Mouse (Mus musculus) layer of hippocampus, adult 9-11 months (tissue): ENCODE measurements at regions not wholly inside any gene's neighbourhood (a gene's known extent, or its start where the extent isn't known, plus 50 kb on each side); places are given as distances from the start of the nearest gene placed in this dataset.

ENCODE experiments used
- DNase-seq: peaks from one replicate; pipeline ENCODE4 v3.0.0; 2022

DNA sequence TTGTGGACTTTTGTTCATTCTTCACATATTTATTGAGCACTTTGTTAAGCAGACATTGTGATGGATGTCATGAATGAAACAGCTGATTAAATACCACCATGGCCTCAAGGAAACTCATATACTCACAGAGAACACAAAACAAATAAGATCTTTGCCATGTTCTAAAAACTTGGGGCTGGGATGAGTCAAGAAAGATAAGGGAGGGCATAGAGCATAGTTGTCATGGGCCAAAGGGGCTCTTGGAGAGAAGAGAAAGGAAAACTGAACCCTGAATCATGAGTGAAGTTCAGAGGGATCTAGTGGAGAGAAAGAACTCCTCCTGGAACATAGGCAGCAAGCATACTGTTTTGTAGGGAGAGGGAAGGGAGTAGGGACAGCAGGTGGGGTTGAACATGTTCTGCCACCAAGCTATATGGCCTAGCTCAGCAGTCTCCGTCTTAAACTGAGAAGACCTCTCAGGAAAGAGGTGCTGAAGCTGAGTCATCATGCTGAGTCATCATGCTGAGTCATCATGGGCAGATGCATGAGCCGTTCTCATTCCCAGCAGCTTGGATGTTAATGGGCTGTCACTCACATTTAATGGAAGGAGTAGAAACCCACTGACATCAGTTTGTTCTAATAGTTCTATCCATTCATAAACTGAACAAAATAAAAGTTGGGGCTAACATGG is 69.6 kb downstream of the Cetn3 start:
- DNase-seq, result no peak

DNA sequence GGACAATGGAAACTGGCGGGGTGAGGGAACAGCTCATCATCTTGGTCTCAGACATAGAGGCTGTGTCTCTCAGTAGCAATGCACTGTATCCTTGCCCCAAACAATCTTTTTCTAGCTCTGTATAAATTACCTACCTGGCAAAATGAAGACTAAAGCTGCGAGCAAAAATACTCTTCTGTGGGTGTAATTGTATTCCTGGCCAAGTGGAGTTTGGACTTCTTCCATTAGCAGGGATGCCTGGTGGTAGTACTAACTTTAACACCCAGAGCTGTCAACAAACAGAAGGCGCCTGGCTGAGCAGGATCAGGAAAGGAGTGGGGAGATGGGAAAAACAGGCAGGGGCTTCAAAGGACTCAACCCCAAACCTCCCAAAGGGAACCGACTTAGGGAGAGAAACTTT is 73.2 kb downstream of the Cetn3 start:
- peak; percentile 71 for DNase-seq

DNA sequence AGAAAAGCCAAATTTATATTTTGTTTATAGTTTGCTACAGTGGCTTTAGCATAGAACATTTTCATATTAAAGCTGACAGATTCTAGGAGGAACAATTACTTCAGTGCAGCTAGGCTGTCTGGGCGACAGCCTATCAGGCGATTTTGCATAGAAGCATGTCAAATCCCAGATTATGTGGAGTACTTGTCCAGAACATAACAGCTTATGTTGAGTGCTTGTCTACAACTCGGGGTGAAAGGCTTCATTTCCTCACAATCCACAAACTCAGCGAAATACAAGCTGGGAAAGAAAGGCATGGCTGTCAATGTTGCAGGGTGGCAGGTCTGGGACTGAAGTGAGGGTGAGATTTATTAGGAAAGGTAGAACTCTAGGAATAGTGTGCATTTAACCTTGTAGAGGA is 77.8 kb downstream of the Cetn3 start:
- DNase-seq, result no peak

DNA sequence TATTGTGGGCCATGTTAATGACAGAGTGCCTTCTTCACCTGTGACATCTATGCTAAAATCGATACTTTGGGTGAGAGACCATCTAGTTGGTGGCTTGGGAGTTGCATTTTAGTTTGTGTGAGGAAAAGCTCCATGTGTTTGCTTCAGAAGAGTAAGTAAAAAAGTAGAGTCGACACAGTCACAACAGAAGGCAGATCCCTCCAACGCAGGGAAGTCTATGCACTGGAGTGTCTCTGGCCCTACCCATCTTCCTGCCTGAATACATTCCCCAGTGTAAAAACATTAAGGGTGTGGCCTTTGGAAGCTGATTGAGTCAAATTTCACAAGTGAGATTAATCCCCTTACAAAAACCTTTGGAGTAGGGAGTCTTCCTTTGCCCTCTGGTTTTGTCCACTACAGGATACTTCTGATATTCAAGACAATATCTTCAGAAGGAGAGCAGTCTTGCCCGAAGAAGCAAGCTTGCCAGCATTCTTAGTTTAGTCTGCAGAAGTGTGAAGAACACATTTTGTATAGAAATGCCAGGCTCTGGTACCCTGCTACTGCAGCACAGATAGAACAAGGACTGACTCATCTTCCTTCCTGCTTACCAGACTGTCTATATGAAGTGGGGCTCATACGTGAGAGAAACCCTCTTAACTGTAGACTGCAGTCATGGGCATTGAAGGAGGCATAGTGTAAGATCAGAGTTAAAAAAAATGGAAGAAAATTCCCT is 79.2 kb downstream of the Cetn3 start:
- DNase-seq, result peak; percentile 48

DNA sequence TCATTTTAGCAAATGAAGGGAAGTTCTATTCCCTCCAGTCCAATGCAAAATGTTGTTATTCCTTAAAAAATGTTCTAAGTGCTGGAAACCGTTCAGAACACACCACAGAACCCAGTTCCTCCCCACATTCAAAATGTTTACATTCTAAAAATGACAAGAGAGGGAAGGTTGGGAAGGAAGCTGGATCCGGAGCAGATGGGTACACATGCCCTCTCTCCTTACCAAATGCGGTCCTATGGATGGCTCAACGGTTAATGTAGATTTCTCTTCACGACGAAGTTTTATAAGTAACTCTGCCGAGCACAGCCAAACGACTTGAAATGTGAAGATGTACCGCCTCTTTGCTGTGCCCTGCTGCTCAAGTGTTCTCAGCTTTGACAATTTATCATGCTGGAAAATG is 88.3 kb downstream of the Cetn3 start:
- DNase-seq, result no peak

DNA sequence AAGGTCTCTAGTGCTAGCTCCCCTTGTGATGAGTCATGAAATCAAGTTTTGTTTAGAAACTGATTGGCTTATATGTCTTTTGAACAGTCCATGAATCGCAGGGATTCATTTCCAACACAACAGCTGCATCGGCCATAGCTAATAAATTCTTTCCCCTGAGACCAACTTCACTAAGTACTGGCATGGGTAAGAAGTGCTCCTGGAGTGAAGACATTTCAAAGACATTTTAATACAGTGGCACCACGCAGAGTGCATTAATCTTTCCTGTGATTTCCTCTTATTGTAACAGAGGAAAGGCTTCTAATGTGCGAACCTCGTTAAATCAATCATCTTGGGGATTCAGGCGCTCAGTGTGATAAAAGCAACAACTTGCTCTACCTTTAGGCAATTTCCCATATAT is 103.0 kb downstream of the Cetn3 start:
- no peak for DNase-seq

DNA sequence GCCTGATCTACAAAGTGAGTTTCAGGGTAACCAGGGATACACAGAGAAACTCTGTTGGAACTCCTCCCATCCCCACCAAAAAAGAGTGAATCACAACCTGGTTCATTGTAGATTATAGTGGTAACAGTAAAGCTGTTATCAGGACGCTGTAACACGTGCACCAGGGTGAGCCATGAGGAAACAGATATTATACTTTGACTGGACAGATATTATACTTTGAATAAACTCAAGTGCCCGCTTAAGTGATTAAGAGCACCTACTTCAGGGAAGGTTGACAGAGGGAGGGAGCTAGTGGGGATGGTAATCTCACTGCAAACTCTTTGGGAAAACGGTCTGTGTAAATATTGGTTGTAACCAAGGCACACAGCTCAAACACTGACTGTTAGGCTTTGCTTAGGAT is 147.4 kb downstream of the Cetn3 start:
- DNase-seq, result no peak

DNA sequence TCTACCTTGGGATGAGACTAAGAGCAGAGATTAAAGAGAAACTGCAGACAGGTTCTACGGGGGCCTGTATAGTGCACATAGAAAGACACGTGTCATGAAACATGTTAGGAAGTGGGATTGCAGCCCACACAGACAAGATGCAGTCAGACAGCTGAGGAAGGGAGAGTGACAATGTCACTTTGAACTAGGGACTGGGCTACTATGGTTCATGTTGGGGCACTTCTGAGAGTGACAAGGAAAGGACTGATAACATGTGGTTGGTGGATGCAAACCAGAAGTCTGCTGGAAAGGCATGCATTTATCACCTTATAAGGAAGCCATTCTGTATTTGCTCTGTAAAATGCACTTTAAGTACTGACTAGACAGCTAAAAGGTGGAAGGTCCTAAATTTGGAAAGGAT is 148.3 kb downstream of the Cetn3 start:
- DNase-seq, result no peak

DNA sequence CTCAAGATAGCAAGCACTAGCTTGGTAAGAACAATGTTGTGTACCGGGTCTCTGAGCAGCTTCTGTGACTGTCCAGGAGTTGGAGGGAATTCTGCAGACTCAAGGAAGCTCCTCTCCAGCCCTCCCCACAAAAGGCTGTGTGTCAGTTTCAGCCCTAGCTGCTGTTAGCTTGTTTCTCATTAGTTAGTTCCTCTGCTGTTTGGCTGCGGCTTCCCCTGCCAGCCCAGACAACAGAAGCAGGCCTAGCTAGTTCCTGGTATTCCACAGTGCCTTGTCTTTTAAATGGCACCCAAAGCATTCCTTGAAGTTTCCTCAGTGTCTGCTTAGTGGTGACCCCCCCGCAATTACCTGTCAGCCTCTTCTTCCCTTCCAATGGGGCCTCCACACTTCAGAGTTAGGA is 154.2 kb downstream of the Cetn3 start:
- no peak for DNase-seq

DNA sequence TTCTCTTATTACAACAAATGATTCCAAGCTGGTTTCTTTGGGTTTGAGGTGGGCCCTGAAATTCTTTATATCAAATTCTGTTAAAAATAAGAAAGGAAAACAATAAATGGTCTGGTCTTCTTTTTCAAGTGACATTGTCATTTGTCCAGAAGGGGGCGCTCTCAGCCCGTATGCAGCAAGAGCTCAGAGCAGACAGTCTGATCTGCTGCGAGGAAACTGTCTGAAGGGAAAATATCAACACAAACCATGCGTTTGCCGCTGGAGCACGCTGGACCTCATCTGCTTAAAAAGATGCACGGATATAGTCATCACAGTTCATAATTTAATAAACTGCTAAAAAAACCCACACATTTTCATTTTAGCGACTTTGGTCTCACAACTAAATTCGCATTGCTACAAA is 161.2 kb downstream of the Cetn3 start:
- DNase-seq, result peak; percentile 77

DNA sequence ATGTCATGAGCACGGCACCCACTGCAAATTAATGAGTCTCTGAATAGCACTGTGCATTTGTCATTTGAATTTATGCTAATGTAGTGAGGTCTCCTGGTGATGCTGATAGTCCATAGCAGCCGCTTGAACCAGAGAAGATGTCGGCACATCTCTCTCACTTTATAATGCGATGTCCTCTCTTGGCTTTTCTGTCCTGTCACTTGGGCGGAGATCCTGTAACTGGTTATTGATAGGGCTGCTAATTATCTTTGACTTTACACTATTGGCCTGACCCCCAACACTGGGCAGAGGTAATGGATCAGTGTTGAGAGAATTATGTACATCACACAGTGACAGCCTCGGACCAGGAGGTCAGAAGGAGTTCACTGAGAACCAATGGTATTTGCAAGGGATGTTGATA is 161.6 kb downstream of the Cetn3 start:
- no peak for DNase-seq

DNA sequence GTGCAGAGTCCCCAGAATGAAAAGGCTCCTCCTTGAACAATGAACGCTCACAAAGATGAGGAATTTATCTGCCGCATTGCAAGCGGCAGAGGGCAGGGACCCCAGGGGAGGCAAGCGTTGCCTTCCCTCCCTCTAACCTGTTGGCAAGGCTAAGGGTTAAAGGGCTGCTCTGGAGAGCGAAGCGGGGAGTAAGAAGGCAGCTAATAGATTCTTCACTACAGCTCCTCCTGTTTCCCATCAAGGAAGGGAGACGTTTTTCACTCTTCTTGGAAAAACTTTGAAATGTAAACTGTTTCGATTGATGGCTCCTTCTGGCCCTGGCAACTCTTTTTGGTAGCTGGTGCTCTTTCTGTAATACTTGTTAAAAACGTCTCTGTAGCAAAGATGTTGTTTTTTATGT is 162.9 kb downstream of the Cetn3 start:
- DNase-seq, result no peak

DNA sequence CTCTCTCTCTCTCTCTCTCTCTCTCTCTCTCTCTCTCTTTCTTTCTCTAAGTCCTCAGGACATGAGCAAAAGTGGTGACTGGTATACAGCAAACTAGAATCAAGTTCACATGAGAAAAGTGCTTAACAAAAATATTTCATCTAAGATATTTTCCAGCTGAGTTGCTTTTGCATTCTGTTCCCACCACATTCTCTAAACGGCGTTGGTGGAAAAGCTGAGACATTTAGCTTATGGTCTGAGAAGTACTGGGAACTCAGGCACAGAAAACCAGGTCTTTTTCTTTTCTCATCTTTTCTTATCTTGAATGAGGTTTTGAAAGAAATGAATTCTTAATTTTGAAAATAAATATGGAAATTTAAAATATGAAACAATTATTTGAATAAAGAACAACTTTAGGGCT is 182.6 kb downstream of the Cetn3 start:
- DNase-seq, result no peak

DNA sequence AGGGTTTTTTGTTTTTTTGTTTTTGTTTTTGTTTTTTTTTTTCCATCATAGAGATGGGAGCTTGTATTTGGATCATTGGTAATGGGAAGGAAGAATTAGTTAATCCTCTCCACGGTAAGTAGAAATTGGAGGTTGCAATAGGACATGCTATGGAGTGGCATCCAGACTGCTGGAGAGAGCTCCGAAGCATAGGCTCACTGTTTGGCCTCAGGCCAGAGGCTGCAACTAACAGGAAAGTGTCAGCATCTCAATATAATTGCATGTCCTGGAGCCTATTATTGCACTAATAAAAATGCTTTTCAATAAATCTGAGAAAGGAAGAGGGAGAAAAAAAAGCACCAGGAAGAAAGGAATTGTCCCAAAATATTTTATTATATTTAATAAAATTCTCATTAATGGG is 193.0 kb downstream of the Cetn3 start:
- DNase-seq, result no peak

DNA sequence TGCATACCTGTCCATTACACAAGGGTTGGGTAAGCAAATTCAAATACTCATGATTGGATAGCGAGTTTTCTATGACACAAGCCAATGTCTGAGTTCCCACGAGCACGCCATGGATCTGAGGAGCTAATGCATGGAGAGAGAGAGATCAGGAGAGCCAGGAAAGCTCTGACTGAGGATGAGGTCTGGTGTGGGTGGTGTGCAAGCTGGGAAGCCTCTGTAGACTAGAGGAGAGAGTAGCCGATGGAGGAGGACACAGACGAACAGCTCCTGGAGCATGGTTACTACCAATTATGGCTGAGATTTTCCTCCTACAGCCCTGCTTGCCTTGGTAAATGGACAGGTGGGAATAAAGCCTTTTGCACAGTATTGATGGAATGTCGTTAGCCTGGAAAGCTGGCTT is 195.1 kb downstream of the Cetn3 start:
- DNase-seq, result no peak

DNA sequence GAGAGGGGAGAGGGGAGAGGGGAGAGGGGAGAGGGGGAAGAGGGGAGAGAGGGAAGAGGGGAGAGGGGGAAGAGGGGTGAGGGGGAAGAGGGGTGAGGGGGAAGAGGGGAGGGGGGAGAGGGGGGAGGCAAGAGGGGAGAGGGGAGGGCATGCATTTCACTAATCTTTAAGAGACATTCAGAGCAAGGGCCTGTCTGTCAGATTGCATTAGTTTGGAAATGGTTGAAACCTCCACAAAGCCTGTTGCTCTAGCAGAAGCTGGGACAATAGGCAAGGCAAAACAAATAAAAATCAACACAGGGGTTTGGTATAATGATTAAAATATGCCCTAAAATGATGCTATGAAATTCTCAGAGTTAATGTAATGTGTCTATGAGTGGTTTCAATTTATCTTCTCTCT is 196.4 kb downstream of the Cetn3 start:
- no peak for DNase-seq

DNA sequence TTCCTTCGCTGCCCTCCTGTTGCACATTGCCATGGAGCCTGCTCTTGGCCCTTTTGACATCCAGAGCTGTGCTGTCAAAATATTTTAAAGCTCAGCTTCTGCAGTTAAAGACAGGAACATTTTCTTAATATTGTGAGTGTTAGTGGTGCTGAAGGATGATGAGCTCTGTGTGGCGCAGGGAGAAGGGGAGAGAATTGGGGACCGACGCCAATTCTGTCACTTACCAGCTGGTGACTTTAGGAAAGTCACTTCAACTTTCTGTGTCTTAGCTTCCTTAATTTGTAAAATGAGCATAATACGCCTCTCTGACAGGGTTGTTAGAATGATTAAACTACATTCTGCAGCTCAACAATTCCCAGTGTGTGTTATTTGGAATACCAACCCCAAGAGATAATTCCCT is 197.2 kb downstream of the Cetn3 start:
- peak; percentile 19 for DNase-seq

DNA sequence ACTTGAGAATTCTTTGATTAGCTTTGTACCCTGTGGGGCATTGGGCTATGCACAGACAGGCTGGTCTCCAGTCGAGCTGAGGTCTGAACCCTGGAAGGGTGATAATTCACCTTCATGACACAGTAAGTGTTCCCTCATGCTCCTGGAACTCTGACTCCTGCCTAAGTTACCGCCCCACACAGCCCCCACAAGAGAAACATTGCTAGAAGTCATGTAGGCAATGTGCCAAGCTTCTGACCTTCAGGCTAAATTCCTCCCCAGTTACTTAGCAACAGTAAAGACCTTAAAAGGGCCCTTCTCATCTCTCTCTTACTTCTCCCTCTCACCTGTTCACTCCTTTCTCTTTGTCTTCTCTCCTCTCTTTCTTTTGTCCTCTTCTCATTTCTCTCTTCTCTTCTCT is 199.6 kb downstream of the Cetn3 start:
- DNase-seq, result no peak

DNA sequence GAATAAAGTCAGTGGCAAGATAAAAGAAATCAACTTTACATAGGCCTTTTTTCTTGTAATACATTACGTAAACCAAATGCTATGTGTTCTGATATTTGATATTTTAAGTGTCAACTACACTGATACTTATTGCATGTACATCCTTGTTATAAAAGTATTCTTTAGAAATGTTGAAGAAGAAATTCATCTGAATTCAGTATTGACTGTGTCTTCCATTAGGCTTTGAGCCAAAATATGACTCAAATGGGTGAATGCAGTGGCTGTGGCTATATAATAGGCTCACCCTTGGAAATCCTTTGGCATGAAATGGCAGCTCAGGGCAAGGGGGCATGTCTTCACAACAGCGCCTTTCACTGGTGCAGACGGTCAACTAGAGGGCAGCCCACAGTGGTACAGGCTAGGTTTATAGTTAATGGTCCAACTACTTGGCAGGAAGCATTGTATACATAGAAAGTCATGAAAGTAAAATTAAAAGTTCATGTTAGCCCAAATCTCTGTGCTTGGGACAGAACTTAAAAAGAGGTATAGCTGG is 217.9 kb downstream of the Cetn3 start:
- no peak for DNase-seq

DNA sequence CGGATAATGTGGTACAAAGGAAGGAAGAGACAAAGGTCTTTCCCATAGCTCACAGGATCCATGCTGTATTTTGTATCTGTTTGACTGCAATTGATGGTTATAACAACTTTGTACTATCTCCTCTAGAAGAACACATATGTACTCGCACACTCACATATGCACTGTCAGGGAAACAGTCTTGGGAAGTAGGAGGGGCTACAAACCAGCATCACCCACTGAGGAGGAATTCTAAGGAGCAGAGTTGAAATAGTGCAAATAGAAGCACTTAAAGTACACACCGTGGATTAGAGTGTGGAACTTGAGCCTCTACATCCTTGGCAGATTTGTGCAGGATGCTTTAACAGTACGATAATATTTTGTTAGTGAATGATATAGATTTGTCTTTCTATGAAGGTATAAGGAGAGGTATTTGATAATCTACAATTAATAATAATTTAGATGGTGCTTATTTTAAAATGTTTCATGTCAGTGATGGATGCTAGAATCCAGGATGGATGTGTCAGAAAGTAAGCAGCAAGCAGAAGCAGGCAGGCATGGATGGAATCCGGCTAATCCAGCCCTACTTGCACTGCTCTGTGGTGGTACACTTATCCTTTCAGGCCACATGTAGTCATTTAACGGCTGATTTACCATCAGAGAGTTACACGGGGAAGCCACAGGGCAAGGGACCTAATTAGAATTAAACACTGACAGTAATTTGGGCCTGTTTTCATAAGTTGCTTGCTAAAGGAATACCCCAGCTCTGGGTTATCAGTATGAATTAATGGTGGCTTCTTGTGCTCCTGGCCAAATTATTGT is 223.3 kb downstream of the Cetn3 start:
- DNase-seq, result no peak

DNA sequence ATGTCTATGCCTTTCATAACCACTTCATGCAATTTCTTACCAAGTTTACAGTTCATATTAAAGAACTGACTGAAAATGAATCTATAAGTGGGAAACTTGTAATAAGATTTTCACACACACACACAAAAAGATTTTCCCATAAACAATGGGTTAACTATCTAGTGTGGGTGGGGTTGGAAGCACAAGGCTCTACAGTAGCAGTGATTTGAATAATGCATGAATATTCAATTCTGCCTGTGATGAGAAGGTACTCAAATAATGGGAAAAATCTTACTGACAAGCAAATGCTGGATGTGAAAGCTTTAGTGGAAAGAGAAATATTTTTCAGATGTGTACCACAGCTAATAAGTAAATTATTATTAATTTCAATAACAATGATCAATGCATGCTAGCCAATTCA is 224.3 kb downstream of the Cetn3 start:
- no peak for DNase-seq

DNA sequence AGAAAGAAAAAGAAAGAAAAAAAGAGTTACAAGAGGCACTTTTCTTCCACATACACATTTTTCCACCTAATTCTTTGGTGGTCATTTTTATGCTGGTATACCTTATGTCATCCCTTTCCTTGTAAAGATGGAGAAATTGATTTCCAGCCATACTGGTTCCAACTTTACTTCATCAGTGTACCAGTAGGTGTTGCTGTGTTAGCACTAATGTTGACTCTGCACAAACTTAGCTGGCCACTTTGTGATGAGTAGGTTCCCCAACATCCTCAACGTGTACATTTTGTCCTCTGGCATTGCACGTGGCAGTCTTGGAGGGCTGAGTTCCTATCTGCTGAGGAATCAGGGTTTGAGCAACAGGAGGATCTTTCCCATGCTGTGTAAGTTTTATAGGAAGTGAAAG is 256.7 kb downstream of the Cetn3 start:
- no peak for DNase-seq

DNA sequence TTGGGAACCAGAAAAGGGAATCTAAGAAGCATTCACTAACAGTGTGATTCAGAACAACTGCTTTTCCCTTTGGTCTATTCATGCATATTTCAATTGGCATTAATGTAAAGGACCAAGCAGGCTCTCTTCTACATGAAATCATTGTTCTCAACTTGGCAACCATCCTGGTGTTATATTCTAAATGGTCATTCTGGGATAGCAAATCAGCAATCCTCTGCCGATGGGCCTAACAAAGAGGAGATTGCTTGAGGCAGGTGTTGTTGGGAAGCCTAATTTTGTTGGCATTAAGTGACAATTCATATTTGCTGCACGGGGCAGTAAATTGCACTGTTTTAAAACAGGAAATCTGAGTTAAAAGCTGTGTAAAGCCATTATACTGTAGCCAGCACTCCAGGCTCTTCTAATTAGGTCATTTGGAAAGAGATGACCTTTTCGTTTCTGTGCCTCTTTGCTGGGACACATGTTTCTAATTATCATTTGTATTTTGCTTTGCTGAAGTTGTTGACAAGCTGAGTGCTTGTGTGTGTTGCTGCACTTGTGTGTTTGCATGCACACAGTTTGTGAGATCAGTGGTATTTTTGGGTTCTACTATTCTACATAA is 275.4 kb downstream of the Cetn3 start:
- DNase-seq, result no peak

DNA sequence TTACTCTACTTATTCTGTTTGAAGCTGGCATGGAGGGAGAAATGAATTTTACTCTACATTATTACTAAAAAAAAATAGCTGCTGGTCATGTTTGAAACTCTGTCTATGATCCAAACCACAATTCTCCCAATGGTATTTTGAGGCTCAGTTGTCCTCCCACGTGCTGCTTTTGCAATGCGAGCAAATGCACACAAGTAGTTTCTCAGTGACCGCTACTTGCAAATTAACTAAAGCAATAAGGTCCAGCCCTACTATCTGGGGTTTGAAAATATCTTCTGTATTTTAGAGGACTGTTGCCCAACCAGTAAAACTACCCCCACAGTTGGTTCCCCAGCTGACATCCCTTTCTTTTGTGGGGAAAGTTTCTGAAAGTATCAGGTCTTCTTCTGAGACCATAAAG is 276.0 kb downstream of the Cetn3 start:
- no peak for DNase-seq
